ENCODE assay signal across 23 mouse cellular contexts in genomic region chr5:127691581-127691980, GRCm38 (mm10). TPM values are rescaled to one million over a fixed set of nuclear protein-coding genes. Genes with fewer than 3 reads are reported as not detected.
DNase-seq lines count a peak whose midpoint lies in the region; ATAC-seq and TF ChIP-seq lines count a peak whose summit lies in the region.
"Had no signal": no experiment of that assay in that cellular context is flagged by ENCODE, and none has a peak within 500 bp of the region (broad histone marks: within the 10 kb centered on the region; RNA-seq: fewer than 3 reads in every experiment).

No protein-coding gene starts in this region.

- WGBS in lung, embryonic 14.5 days, result 29% methylated on average over 21 of the region's 21 CpGs
- 26% methylated on average over 21 of the region's 21 CpGs for WGBS in embryonic facial prominence, embryonic 11.5 days
- WGBS in neural tube, embryonic 11.5 days, result 16% methylated on average over 21 of the region's 21 CpGs

- H3K4me2 ChIP-seq in lung, embryonic 14.5 days, result peak overlapping the region; percentile 27
- no peak overlapping the region for H3K4me2 ChIP-seq in embryonic facial prominence, embryonic 11.5 days (ENCODE audit: low read depth, low read length)
- 0 out of 2 replicates have a peak overlapping the region, but pooled peaks have one; percentile 0 for H3K4me2 ChIP-seq in neural tube, embryonic 11.5 days (ENCODE audit: low read depth)
- H3K4me2 ChIP-seq: heart, embryonic 15.5 days; midbrain, embryonic 13.5 days had no signal

- H3K9ac ChIP-seq in lung, embryonic 14.5 days, result no peak overlapping the region
- H3K9ac ChIP-seq in embryonic facial prominence, embryonic 11.5 days (replicated peaks; ENCODE audit: low read length), result 0 out of 2 replicates have a peak overlapping the region, but pooled peaks have one; percentile 13
- H3K9ac ChIP-seq in neural tube, embryonic 11.5 days (ENCODE audit: low read length), result no peak overlapping the region
- H3K9ac ChIP-seq: forebrain, postnatal 0 days; heart, embryonic 15.5 days; midbrain, embryonic 13.5 days had no signal

- no peak overlapping the region for H3K4me3 ChIP-seq in lung, embryonic 14.5 days (ENCODE audit: low read depth, low read length)
- no peak overlapping the region for H3K4me3 ChIP-seq in embryonic facial prominence, embryonic 11.5 days (ENCODE audit: low read depth, low read length)
- no peak overlapping the region for H3K4me3 ChIP-seq in neural tube, embryonic 11.5 days (ENCODE audit: low read depth, low read length)
- H3K4me3 ChIP-seq: erythroblast, embryonic 14.5 days; heart, embryonic 15.5 days; left cerebral cortex, adult 2 months; midbrain, embryonic 13.5 days had no signal

- no peak overlapping the region for H3K27ac ChIP-seq in lung, embryonic 14.5 days (ENCODE audit: low read depth)
- H3K27ac ChIP-seq in embryonic facial prominence, embryonic 11.5 days (replicated peaks; ENCODE audit: low read depth, low read length), result no peak overlapping the region
- no peak overlapping the region for H3K27ac ChIP-seq in neural tube, embryonic 11.5 days (ENCODE audit: low read depth, low read length)
- H3K27ac ChIP-seq: heart, embryonic 15.5 days; left cerebral cortex, adult 2 months; midbrain, embryonic 13.5 days; stomach, postnatal 0 days had no signal

- TF ChIP-seq CTCF in lung, embryonic 14.5 days (IDR thresholded peaks at IDR 0.05; ENCODE audit: low read depth), result no peak

- H3K36me3 ChIP-seq in lung, embryonic 14.5 days (ENCODE audit: insufficient read depth), result no peaks in the 10 kb centered on the region
- no peaks in the 10 kb centered on the region for H3K36me3 ChIP-seq in embryonic facial prominence, embryonic 11.5 days (replicated peaks; ENCODE audit: control insufficient read depth, insufficient read depth, low read depth, low read length)
- no peaks in the 10 kb centered on the region for H3K36me3 ChIP-seq in neural tube, embryonic 11.5 days (ENCODE audit: control insufficient read depth, insufficient read depth, low read length)
- H3K36me3 ChIP-seq: heart, embryonic 15.5 days; midbrain, embryonic 13.5 days had no signal

- ATAC-seq in lung, embryonic 14.5 days (ENCODE audit: insufficient read depth), result no peak; the same call in 1 of the 2 replicates
- ATAC-seq in embryonic facial prominence, embryonic 11.5 days (replicated peaks; ENCODE audit: insufficient number of reproducible peaks, low FRiP score, low TSS enrichment, low read depth), result no peak
- no peak for ATAC-seq in neural tube, embryonic 11.5 days (ENCODE audit: insufficient read depth, low FRiP score, low TSS enrichment)
- ATAC-seq: CD4-positive, CD25-positive, alpha-beta regulatory T cell, adult 4 months; forebrain, postnatal 0 days; hindbrain, embryonic 16.5 days; midbrain, embryonic 13.5 days had no signal

- no peaks in the 10 kb centered on the region for H3K4me1 ChIP-seq in lung, embryonic 14.5 days (ENCODE audit: insufficient read depth)
- no peaks in the 10 kb centered on the region for H3K4me1 ChIP-seq in embryonic facial prominence, embryonic 11.5 days (ENCODE audit: control insufficient read depth, insufficient read depth, low read length)
- 0 out of 2 replicates have a peak, but pooled peaks cover 6% of the 10 kb centered on the region for H3K4me1 ChIP-seq in neural tube, embryonic 11.5 days (ENCODE audit: control insufficient read depth, insufficient read depth, low read length)
- H3K4me1 ChIP-seq: heart, embryonic 15.5 days; midbrain, embryonic 13.5 days had no signal

- DNase-seq in lung, embryonic 14.5 days, result peak; percentile 55
- DNase-seq in lung, postnatal 36 days, result no peak
- peak; percentile 45 for DNase-seq in ZHBTc4 (ENCODE audit: low read depth, low spot score)
- peak; percentile 47 for DNase-seq in embryonic facial prominence, embryonic 11.5 days (ENCODE audit: low spot score)
- peak; percentile 50 for DNase-seq in neural tube, embryonic 11.5 days (ENCODE audit: low spot score)
- DNase-seq in frontal cortex, postnatal 14 days (ENCODE audit: low spot score in 2 of 2), result no peak
- DNase-seq in gastrocnemius, adult 18-20 months (ENCODE audit: low spot score), result no peak
- no peak for DNase-seq in layer of hippocampus, adult 11-12 months (ENCODE audit: low spot score)
- DNase-seq: adrenal gland, postnatal 10 days; cerebellum, postnatal 10 days; forebrain, postnatal 0 days; gastrocnemius, postnatal 25 days; liver; lung, postnatal 4 days; right cerebral cortex, adult 18-20 months; thymus, postnatal 36 days had no signal

- H3K9me3 ChIP-seq in lung, embryonic 14.5 days (ENCODE audit: low read depth, low read length), result no peaks in the 10 kb centered on the region
- H3K9me3 ChIP-seq in embryonic facial prominence, embryonic 11.5 days (replicated peaks; ENCODE audit: control insufficient read depth, low read length), result no peaks in the 10 kb centered on the region
- no peaks in the 10 kb centered on the region for H3K9me3 ChIP-seq in neural tube, embryonic 11.5 days (ENCODE audit: control insufficient read depth, low read length)
- H3K9me3 ChIP-seq: heart, embryonic 15.5 days; midbrain, embryonic 13.5 days had no signal

- no peaks in the 10 kb centered on the region for H3K27me3 ChIP-seq in lung, embryonic 14.5 days (ENCODE audit: insufficient read depth, low read length)
- no peaks in the 10 kb centered on the region for H3K27me3 ChIP-seq in embryonic facial prominence, embryonic 11.5 days (ENCODE audit: control insufficient read depth, insufficient read depth, low read length)
- no peaks in the 10 kb centered on the region for H3K27me3 ChIP-seq in neural tube, embryonic 11.5 days (ENCODE audit: control insufficient read depth, insufficient read depth, low read length)
- H3K27me3 ChIP-seq: heart, embryonic 15.5 days; midbrain, embryonic 13.5 days had no signal

RNA-seq across cellular contexts. Expression of gene Slc15a4, which starts 58.9 kb away (rescaled TPM):
- 22.3 and 23.0 TPM in 2 replicates for polyA plus RNA-seq in lung, embryonic 14.5 days (2014; fragmentation: Nextera tagmentation; extraction: Ambion mirVana)
- polyA plus RNA-seq in embryonic facial prominence, embryonic 11.5 days (2014; fragmentation: Nextera tagmentation; extraction: Ambion mirVana), result 18.7 and 19.4 TPM in 2 replicates
- polyA plus RNA-seq in neural tube, embryonic 11.5 days (2014; fragmentation: Nextera tagmentation; extraction: Ambion mirVana), result 20.6 and 25.5 TPM in 2 replicates
- 10 to 100 TPM; 19.2 to 22.4 TPM for total RNA-seq in gastrocnemius, adult 18-20 months (2021)

RNA-seq across cellular contexts. Expression of gene Glt1d1, which starts 59.5 kb away (rescaled TPM):
- polyA plus RNA-seq in lung, embryonic 14.5 days (2014; fragmentation: Nextera tagmentation; extraction: Ambion mirVana), result 0.18 and 0.64 TPM in 2 replicates
- 1.3 and 1.4 TPM in 2 replicates for polyA plus RNA-seq in embryonic facial prominence, embryonic 11.5 days (2014; fragmentation: Nextera tagmentation; extraction: Ambion mirVana)
- 0.89 and 1.1 TPM in 2 replicates for polyA plus RNA-seq in neural tube, embryonic 11.5 days (2014; fragmentation: Nextera tagmentation; extraction: Ambion mirVana)
- not detected for total RNA-seq in gastrocnemius, adult 18-20 months (2021)
- total RNA-seq: gastrocnemius, postnatal 25 days had no signal
- polyA plus RNA-seq: CD4-positive, CD25-positive, alpha-beta regulatory T cell, adult 4 months; erythroblast, embryonic 14.5 days; heart, embryonic 15.5 days had no signal

Comparison
In these comparisons a context has a peak if more than half of its experiments do, and no peak if none do; other contexts are left out.
1. DNase-seq: peak in lung, embryonic 14.5 days (single experiment), ZHBTc4 (single experiment), embryonic facial prominence, embryonic 11.5 days (single experiment) and neural tube, embryonic 11.5 days (single experiment); none in lung, postnatal 36 days (single experiment), frontal cortex, postnatal 14 days (0 of 2), gastrocnemius, adult 18-20 months (single experiment) and layer of hippocampus, adult 11-12 months (single experiment).